Mouse (Mus musculus): ENCODE measurements around the gene Fbxl18.
"Not testable (repeated sequence)": the region's sequence is repeated elsewhere in the genome, so short reads cannot be mapped to it uniquely, and the experiment has no call there.

Fbxl18 gene

DNA sequence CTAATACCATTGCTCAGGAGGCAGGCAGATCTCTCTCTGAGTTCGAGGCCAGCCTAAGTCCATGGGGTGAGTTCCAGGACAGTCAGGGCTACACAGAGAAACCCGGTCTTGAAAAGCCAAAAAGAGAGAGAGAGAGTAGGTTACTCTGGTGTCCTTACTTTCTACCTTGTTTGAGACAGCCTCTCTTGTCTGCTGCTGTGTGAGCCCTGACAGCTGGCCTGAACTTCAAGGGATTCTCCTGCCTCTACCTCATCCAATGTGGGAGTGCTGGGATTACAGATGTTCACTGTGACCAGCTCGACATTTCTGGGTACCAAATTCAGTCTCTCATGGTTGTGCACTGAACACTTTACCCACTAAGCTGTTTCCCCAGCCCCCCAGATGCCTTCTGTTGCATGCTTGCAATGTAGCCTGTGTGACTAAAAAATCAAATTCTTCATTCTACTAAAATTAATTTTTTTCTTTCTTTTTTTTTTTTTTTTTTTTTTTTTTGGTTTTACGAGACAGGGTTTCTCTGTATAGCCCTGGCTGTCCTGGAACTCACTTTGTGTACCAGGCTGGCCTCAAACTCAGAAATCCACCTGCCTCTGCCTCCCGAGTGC is 4.8 kb upstream of the Fbxl18 start:
- no peak for DNase-seq (ENCODE audit: low spot score)

DNA sequence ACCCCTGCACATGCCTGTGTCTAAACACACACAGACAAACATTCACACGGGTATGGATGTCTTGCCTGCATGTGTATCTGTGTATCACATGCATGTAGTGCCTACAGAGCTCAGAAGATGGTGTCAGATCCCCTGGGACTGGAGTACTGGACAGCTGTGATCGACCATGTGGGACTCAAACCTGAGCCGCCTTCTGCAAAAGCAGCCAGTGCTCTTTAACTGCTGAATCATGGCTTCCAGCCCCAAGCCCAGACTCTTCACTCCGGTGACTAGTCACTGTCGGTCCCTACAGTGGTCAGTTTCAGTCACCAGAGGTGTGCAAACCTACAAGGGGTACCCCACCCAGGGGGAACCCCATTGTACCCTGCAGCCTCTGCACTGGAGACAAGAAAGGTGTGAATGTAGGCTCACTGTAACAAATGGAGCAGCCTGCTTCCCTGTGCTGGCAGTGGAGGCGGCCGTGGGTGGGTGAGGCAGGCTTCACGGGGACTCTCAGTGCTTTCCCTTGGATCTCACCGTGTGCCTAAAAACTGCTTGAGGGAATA is 3.9 kb upstream of the Fbxl18 start:
- no peak for DNase-seq (ENCODE audit: low spot score)

DNA sequence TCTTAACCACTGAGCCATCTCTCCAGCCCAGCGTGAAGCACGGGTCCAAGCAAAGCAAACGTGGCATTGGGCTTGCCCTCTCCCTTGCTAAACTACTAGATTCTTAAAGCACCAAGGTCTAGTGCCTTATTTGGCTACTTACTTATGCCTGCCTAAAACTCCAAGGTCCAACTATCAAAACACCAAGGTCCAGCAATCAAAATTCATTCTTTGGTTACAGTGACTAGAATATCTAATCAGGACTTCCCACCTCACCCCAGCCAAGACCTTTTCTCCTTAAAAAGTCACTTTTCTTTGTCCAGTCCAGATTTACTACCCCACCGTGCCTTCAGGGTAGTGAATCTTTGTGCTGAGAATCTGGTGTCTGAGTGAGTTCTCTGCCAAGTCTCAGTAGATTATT is 3.1 kb upstream of the Fbxl18 start:
- no peak for DNase-seq (ENCODE audit: low spot score)

DNA sequence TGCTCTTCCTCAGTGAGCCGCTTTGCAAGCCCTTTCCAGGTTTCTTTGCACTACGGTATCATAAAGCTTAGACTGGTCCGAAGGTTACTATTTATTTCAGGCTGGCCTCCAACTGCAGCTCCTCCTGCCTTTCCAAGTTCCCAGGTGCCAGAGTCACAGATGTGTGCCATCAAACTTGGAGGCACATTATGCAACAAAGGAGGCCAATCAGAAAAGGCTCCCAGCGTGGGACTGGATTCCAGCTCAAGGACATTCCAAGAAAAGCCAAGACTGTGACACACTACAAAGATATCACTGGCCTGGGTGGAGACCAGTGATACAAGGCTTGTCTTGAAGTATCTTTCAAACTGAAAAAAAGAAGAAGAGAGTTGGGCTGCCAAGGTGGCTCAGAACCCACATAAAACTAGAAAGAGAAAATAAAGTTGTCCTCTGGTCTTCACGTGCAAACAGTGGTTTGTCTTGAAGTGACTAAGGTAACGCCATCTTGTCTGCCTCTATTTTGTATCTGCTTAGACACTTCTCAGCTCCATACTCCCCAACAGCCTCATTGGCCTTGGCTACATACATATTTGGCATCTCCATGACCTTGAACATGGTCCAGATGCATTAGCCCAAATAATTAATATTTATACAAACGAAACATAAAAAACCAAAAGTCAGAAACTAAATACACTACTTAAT is 2.5 kb upstream of the Fbxl18 start:
- DNase-seq (ENCODE audit: low spot score), result no peak

DNA sequence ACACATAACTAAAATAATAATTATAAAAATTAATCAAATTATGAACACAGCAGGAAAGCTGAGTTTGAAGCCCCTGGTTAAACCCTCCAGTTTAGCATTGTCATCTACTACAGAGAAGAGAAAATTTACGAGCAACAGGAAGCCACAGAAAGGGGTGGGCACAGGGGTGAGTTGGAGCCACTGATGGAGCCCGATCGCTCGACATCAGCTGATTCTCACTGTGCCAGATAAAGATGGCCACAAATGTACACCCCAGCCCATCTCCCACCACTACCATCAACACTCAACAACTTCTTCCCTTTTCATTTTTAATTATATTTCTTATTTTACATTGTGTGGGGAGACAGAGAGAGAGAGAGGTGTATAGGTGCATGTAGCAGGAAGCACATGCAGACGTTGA is 1.5 kb upstream of the Fbxl18 start:
- DNase-seq (ENCODE audit: low spot score), result no peak

DNA sequence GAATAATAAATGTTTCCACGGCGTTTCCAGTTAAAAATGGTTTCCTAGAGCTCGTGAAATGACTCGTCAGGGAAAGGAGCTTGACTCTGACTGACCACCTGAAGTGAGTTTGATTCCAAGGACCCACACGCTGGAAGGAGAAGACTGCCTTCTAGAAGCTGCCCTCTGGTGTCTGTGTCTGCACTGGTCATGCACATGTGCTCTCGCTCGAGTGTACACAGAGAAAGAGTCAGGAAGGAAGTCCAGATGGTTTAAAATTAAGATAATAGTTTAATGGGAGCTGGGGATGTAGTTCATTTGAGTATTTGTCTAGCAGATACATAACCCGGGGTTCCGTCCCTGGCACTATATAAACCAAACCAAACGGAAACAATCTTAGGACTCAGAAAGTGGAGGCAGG is 971 bp upstream of the Fbxl18 start:
- no peak for DNase-seq (ENCODE audit: low spot score)

DNA sequence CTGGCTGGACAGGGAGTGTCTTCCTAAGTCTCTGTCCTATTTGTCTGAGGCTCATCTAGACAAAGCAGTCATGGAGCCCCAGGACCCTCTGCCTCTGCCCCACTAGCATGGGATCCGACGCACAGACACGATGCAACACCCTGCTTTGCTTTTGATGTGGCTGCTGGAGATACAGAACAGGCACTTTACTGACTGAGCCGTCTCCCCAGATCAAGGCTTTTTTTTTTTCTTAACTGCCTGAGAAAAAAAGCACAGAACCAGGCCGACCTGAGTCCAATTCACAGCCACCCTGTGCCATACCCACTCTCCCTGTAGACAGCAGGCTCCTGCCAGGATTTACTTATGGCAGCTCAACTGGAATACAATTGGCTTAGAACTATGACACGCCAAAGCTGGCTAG is 3.8 kb downstream of the Fbxl18 start:
- no peak for DNase-seq (ENCODE audit: low spot score)

DNA sequence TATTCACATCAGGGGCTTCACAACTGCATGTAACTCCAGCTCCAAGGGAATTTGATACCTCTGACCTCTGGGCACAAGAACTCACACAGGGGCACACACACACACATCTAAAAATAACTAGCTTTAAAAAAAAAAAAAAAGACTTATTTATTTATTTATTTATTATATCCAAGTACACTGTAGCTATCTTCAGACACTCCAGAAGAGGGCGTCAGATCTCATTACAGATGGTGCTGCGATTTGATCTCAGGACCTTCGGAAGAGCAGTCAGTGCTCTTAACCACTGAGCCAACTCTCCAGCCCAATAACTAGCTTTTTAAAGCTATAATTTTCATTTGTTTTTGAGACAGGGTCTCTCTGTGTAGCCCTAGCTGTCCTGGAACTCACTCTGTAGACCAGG is 7.7 kb downstream of the Fbxl18 start:
- not testable (repeated sequence) for DNase-seq (ENCODE audit: low spot score)

DNA sequence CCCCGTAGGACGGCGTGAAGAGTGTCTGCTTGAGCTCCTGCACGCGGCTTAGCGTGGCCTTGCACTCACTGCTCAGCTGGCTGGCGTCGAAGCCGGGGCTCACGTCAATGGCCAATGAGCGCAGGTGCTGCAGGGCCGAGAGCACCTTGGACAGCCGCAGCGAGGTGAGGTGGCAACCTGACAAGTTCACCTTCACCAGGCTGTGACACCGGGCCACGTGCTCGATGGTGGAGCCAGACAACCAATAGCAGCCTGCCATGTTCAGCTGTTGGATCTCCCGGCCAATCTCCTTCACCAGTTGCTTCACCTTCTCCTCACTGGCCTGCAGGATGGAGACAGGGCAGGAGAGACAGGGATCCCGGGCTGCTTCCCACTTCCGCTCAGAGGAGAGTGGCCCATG is 8.5 kb downstream of the Fbxl18 start:
- no peak for DNase-seq (ENCODE audit: low spot score)

DNA sequence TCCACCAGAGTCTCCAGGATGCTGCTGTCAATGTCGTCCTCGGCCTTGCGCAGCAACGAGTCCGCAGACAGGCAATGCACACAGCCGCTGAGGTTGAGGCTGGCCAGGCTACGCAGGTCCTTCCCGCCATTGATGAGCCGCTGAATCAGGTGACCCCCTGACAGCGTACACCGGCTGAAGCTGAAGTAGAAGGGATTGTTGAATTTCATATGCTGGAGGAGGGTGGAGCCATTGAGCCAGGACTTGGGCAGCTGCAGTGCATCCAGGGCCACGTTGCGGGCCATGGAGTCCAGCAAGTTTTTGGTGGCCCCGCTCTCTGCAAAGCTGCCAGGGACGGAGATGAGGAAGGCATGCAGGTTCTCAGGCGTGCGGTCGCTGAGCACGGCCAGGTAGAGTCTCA is 9.0 kb downstream of the Fbxl18 start:
- no peak for DNase-seq (ENCODE audit: low spot score)

DNA sequence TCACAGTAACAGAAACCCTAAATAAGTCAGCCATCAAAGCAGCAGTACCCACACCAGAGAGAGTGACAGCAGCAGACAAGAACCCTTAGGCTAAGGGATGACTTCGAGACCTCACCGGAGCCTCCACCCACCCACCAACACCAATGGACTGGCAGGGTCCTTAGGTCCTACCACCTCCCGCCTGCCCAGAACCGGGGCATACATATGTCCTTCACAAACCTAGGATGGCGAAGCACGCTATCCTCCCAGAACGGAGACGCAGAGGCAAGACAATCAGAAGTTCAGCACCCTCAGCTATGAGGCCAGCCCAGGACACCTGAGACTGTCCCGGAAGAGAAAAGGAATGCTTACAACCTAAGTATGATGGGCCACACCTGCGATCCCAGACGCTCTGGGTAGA is 12.8 kb downstream of the Fbxl18 start:
- no peak for DNase-seq (ENCODE audit: low spot score)

DNA sequence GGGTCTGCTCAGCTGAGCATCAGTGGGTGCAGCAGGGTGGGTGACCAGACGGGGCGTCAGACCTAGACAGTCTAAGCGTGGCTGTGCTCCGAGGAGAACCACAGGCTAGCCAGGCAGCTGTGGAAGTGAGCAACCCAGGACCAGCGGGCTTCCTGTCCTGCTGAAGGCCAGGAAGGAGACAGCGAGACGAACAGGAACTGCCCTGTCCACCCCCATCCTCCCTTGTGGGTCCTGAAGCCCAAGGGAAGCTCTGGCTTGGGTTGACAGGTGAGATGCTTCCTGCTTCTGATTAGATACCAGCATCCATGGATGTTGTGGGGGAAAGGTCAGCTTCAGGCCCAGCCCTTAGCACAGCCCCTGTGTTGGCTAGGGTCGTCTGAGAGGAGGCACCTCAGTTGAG is 13.3 kb downstream of the Fbxl18 start:
- DNase-seq (ENCODE audit: low spot score), result no peak

DNA sequence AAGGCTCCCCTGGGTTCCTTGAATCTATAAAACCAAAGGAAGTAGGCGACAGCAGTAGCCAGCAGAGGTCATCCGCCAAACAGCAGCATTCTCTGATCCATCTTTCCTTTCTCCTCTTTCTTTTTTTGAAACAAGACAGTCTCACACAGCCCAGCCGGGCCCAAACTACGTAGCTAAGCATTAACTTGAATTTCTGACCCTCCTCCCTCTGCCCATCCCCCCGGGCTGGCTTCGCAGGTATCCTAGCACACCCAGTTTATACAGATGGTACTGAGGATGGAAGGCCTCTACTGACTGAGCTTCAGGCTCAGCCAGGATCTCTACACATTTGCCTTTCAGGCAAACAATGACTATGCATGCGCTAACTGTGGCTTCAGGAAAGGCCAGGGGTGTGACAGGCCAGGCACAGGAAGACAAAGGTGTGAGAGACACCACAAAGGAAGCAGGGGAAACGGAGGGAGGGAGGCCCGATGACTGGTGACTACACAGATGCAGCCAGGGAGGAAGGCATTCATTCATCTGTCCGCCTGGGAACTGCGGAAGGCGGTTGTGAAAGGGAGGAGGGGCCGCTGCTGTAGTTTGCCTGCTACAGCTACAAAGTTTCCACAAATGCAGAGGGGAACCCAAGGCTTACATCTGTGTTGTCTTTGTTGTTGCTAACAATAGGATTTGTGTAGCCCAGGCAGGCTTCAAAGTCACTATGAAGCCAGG is 14.3 kb downstream of the Fbxl18 start:
- no peak for DNase-seq (ENCODE audit: low spot score)

DNA sequence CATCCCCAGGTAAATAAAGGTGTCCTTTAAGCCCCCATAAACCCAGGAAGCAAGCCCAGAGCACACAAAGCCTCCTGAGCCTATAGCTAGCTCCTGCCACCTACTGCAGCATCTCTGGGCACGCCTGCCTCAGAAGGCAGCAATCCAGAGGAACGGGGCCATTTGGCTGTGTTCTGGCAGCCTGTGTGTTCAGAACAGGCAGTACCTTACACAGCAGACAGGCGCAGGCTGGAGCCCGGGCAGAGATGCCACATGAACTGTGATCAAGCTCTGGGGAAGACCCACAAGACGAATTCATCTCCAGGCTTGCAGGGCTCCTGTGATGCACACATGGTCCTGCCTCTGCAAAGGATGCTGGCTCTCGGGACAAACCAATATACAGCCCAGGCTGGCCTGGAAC is 15.0 kb downstream of the Fbxl18 start:
- DNase-seq (ENCODE audit: low spot score), result no peak

DNA sequence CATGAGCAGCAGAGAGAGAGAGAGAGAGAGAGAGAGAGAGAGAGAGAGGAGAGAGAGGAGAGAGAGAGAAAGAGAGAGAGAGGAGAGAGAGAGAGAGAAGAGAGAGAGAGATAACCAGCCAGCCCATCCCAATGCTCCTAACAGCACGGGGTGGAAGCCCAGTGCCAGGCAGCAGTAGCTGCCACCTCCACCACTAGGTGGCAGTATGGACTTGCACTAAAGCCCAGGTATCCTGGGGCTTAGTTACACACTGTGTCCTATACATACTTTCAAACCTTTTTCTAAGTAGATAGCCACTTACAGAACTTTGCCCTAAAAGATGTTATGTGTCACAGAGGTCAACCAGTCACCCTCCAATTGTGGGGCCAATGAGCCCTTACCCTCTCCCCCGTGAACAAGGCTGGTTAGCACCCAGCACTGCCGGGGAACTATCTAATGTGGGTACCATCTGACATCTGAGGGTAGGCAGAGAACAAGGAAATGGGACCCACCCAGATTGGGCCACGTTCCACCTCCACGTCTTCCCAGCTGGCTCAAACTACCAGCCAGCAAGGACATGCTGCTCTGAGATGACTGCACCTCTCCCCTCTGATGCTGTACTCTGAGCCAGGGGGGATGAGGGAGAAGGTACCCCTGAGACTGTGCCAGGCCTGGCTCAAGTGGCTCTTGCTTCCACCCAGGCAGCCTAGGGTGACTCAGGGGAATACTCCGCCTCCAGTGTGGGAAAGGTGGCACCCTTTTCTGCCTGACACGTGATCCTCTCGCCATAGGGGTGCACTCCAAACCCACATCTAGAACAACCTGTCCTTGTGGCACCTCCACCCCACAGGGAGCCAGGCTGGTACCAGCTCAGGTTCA is 15.7 kb downstream of the Fbxl18 start:
- DNase-seq (ENCODE audit: low spot score), result peak; percentile 80

DNA sequence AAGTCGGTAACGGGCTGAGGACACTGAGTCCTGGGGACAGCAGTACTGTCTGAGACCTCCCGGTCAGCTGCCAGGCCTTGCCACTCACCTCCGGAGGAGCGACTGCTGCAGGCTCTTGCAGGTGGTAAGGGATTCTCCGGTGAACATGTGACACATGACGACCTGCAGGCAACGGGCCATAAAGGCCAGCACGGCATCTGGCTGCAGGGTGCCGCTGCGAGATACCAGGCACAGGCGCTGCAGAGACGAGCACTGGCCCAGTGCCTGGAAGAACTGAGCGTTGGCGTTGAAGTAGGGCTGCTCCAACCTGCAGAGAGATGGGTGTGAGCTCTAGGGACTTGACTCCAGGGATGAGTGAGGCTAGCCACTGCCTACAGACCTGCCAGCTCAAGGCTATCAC is 16.7 kb downstream of the Fbxl18 start:
- DNase-seq (ENCODE audit: low spot score), result no peak

DNA sequence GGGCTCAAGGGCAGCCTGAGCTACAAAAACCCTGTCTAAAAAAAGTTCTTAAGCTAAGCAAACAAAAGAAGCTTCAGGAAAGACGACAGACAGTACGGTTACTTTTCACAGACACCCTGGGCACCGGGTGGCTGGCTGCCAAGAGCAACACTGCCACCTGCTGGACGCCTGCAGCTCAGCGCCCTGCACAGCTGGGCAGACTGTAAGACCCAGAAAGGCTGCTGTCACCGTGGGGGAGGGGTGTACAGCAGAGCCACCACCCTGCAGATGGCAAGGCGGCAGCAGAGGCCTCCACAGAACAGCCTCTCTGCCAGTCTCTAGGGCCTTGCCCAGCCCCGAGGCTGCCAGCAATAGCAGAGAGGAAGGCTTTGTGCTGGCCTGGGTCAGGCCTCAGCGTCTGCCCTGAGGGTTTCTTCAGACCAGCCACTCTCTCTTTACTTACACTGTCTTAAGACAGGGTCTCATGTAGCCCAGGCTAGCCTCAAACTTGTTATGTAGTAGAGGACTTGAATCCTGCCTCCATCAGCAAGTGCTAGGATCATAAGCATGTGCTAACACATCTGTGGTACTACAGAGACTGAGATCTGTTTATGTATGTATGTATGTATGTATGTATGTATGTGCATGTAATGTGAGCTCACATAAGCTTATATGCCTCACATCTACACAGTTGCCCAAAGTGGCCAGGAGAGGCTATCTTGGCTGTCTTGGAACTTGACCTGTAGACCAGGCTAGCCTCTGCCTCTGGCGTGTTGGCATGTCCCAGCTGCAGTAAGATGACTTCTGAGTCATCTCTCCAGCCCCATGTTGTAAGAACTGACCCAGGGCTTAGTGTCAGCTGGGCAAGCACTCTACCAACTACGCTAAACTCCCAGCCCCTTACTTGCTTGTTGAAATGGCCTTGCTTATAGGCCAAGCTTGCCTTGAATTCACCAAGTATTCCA is 17.6 kb downstream of the Fbxl18 start:
- DNase-seq (ENCODE audit: low spot score), result peak; percentile 77

DNA sequence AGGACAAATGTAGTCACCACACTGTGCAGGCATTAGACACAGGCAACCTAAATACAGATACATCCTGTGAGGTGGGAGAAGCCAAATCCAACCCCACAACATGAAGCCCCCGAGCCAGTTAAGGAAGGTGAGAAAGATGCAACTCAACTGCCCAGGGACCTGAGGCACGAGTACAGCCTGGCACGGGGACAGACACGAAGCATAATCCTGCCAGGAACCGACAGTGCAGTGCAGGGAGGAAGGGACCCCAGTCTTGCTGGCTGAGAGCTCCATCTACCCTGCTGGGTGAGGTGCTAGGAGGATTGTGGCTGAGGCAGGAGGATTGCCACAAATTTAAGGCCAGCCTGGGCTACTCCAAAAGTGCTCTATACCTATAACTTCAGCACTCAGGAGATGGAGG is 18.3 kb downstream of the Fbxl18 start:
- no peak for DNase-seq (ENCODE audit: low spot score)

DNA sequence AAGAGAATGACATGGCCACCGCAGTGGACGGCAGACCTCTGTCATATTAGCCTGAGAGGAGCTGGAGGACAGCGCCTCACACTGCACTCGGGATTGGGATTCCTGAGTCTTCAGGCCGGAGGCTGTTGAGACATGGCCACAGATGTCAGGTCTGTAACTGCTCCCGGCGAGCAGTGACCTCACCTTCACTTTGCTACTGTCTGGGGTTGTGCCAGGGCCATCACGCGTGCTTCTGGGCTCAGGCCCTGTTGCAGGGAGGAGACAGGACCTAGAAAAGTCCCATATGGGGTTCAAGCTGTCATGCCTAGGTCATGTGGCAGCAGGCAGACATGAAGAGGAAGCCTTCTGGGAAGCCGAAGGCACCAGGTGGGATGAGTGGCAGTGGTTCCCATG is 19.7 kb downstream of the Fbxl18 start:
- no peak for DNase-seq (ENCODE audit: low spot score)

DNA sequence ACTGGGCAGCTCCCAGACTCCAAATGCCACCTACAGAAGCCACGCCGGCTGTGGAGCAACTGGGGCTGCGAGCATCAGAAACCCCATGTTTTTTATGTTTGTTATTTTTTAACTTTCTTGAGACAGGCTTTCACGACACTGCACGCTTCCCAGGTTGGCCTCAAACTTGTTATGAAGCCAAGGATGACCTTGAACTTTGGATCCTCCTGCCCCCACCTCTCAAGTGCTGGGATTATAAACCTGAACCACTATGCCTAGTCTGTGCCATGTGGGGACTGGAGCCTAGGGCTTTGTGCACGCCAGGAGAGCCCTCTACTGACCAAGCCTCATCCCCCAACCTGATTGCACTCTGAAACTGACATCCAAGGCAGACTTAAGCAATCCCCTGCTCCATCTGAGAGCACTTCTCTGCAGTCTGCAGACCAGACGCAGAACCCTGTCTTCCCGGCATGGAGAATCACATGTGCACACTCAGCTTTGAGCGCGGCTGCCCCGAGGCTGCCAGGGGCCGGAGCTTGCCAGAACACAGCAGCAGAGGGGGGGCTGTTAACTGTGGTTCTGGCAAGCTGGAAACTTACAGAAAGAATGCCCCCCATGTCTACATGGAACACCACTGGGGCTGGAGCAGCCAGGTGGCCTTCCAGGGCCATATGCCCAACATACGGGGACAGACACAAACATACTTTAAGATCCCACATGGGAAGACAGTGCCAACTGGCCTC is 20.3 kb downstream of the Fbxl18 start:
- no peak for DNase-seq (ENCODE audit: low spot score)

DNA sequence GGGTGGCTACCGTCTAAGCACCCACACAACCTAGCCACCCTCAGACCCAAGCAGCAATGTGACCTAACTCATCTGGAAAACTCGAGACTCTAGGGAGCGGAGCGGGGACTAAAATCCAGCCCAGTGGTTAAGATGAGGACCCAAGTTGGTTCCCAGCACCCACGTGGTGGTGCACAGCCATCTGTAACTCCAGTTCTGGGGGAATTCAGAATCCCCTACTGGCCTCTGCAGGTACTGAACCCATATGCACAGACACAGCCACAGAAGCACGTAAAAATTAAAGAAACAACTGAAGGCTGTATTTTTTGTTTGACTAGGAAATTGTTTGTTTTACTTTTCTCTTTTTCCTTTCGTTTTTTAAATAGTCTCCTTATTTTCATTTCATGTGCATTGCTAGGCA is 21.5 kb downstream of the Fbxl18 start:
- no peak for DNase-seq (ENCODE audit: low spot score)
